Mouse (Mus musculus) limb, embryonic 10.5 days (tissue): Measurements from ENCODE around the gene Syt2. TPM values are rescaled to one million over a fixed set of nuclear protein-coding genes. Genes with fewer than 3 reads are reported as not detected.

Experiments
- DNase-seq: peaks from one replicate; pipeline ENCODE4 v3.0.0-alpha.2; 2017; ENCODE audit warnings: low spot score
- H3K27ac ChIP-seq: fragments of 300-500 bp; sonication (generic); 2 replicates; pipeline ENCODE4 v1.5.1; 2016; ENCODE audit warnings: mild to moderate bottlenecking
- H3K27me3 ChIP-seq: fragments of 300-500 bp; sonication (generic); 2 replicates; pipeline ENCODE4 v1.6.1; 2016; ENCODE audit warnings: low read depth, mild to moderate bottlenecking; ENCODE audit not compliant: poor library complexity, severe bottlenecking
- H3K36me3 ChIP-seq: fragments of 300-500 bp; sonication (generic); 2 replicates; pipeline ENCODE4 v1.6.1; 2016; ENCODE audit warnings: mild to moderate bottlenecking, moderate library complexity
- H3K4me1 ChIP-seq: fragments of 300-500 bp; sonication (generic); 2 replicates; pipeline ENCODE4 v1.6.1; 2016
- H3K4me3 ChIP-seq: fragments of 300-500 bp; sonication (generic); 2 replicates; pipeline ENCODE4 v1.5.1; 2016; ENCODE audit warnings: mild to moderate bottlenecking, moderate library complexity
- H3K9me3 ChIP-seq: fragments of 300-500 bp; sonication (generic); replicated peaks from 2 replicates; pipeline ENCODE4 v1.6.1; 2016; ENCODE audit warnings: mild to moderate bottlenecking
- WGBS: fragments of 180-500 bp; shearing (Covaris S2); methylation state at CpG from one replicate; pipeline ENCODE4 v1.1.7; 2016; 5-methylcytosine and 5-hydroxymethylcytosine counted together
- polyA plus RNA-seq: library from polyadenylated mRNA; unstranded; fragments of >200 nt; fragmentation: Nextera tagmentation; extraction: Ambion mirVana; gene quantifications from 2 replicates; pipeline ENCODE4 v1.2.1, GENCODE M21; 2016

Gene Syt2
- polyA plus RNA-seq, 1 experiment from 2014 or later = 0.06 TPM

DNA sequence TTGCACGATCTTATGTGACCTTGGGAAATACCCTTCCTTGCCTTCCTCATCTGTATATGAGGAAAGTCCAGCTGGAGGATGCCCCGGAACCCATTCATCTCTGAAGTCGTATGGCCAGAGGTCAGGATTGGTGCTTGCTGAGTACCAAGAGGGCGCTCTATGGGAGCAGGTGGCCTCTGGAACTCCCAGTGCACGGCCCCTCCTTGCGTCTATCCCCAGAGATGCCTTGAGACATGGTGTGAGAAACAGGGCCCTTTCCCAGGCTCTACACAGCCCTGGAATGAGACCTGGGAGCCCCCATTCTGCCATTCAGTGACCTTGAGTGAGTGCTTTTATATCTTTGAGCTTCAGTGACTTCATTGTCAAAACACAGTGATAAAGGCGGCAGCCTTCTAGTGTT lies 64.6 kb downstream of the Syt2 start:
- Histone ChIP-seq H3K4me3 (no peak overlapping the region), H3K4me1 (peaks cover 24% of the 10 kb centered on the region), H3K27ac (no peak overlapping the region), H3K36me3 (no peaks in the 10 kb centered on the region), H3K27me3 (peaks cover 93% of the 10 kb centered on the region), H3K9me3 (no peaks in the 10 kb centered on the region)
- DNase-seq = no peak
- 65% methylated on average over 7 of the region's 7 CpGs for WGBS

DNA sequence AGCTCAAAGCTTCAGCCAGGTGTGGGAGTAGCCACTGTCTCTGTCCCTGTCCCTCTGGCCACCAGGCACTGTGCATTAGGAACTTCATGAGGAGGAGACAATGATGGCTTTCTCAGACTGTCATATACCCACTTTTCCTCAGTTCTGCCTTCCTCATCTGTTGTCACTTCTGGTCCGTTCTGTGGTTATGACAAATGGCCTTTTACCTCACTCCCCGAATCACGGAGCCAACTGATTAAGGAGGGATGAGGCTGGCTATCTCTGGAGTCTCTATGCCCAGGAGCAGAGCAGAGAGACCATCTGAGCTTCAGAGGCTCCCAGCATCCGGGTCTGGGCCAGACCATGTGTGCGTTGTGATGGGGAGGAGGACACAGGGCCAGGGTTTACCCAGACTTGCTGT lies 65.2 kb downstream of the Syt2 start:
- Histone ChIP-seq H3K9me3 (no peaks in the 10 kb centered on the region), H3K4me1 (peaks cover 19% of the 10 kb centered on the region), H3K36me3 (no peaks in the 10 kb centered on the region), H3K27me3 (peaks cover 87% of the 10 kb centered on the region), H3K27ac (no peak overlapping the region), H3K4me3 (no peak overlapping the region)
- WGBS = 86% methylated on average over 5 of the region's 5 CpGs
- DNase-seq = no peak

DNA sequence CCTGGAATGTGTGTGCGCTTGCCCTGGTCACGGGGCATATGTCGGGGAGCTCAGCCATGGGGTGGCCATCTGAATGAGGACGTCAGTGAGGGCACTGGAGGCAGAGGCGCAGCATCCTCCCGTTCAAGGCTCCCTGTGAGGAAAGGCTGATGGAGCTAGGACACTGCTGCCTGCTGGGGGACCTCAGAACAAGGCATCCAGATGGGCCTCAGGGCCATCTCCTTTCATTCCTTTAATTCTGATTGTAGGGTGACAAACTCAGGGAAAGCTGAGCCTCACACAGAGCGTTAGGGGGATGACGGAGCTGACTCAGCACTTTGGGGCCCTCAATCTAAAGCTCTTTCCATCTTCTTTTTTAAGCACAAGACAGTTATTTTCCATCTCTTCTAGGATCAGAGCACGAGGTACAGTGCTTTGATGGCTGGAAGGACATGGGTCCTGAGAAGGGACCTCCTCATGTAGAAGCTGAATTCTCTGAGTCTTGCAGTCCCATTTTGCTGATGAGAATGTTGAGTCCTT lies 66.4 kb downstream of the Syt2 start:
- DNase-seq = no peak
- Histone ChIP-seq H3K27me3 (peaks cover 75% of the 10 kb centered on the region), H3K27ac (no peak overlapping the region), H3K4me3 (no peak overlapping the region), H3K9me3 (no peaks in the 10 kb centered on the region), H3K4me1 (peaks cover 19% of the 10 kb centered on the region), H3K36me3 (no peaks in the 10 kb centered on the region)
- 80% methylated on average over 9 of the region's 9 CpGs for WGBS

DNA sequence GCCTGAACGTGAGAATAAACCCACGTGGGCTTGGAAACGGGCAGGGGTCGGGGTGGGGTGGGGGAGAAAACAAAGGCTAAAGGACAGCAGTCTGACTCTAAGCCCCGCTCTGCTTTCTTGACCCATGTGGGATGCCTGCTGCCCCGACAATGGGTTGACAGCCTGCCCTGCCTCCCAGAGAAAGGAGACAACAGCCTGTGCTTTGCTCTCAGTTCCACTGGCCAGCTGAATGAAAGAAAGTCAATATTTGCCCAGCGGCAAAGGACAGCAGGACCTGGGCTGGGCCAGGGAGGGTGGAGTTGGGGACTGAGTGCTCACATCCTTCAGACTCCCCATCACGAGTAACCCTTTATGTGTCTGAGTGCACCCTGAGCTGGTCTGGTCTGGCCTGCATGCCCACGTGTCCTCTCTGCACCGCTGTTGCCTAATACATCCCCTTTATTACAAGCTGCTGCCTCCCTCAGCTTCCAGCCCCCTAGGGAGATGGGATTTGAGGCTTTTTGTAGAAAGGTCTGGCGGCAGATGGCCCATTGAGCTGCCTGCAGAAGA lies 67.0 kb downstream of the Syt2 start:
- no peak for DNase-seq
- peaks cover 69% of the 10 kb centered on the region for H3K27me3 ChIP-seq
- H3K4me3 ChIP-seq = no peak overlapping the region
- H3K4me1 ChIP-seq = peaks cover 16% of the 10 kb centered on the region
- no peaks in the 10 kb centered on the region for H3K36me3 ChIP-seq
- no peak overlapping the region for H3K27ac ChIP-seq
- no peaks in the 10 kb centered on the region for H3K9me3 ChIP-seq
- 37% methylated on average over 11 of the region's 11 CpGs for WGBS

DNA sequence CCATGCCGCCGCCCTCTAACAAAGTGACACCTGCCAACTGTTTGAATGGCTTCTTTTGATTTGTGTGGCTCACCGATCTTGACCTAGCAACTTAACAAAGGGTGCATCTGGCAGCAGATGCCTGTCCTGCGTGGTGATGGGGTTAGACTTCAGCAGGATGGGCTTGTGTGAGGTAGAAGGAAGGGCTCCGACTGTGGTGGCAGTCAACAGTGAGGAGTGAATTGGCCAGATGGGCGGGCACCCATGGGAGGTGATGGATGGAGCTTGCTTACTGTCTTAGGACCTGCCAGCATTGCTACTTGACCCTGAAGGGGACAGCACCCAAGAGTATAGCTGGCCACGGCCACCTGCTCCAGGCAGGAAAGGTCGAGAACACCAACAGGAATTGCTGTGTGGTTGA lies 67.7 kb downstream of the Syt2 start:
- DNase-seq = no peak
- H3K9me3 ChIP-seq = no peaks in the 10 kb centered on the region
- peaks cover 62% of the 10 kb centered on the region for H3K27me3 ChIP-seq
- 72% methylated on average over 8 of the region's 8 CpGs for WGBS
- H3K27ac ChIP-seq = no peak overlapping the region
- H3K4me1 ChIP-seq = peaks cover 13% of the 10 kb centered on the region
- H3K36me3 ChIP-seq = no peaks in the 10 kb centered on the region
- no peak overlapping the region for H3K4me3 ChIP-seq

- DNase-seq = no peak
- WGBS = 65% methylated on average over 5 of the region's 5 CpGs
- Histone ChIP-seq H3K4me1 (peaks cover 11% of the 10 kb centered on the region), H3K4me3 (no peak overlapping the region), H3K27ac (no peak overlapping the region), H3K27me3 (peaks cover 53% of the 10 kb centered on the region), H3K9me3 (no peaks in the 10 kb centered on the region), H3K36me3 (no peaks in the 10 kb centered on the region)
Measured at GRCm38 (mm10) chr1:134715092-134715491, 68.6 kb downstream of the Syt2 start.

GRCm38 (mm10) chr1:134719718-134720304 lies 73.3 kb downstream of the Syt2 start:
- Histone ChIP-seq H3K9me3 (no peaks in the 10 kb centered on the region), H3K4me3 (no peak overlapping the region), H3K4me1 (peaks cover 11% of the 10 kb centered on the region; the same call in 1 of the 2 replicates), H3K27ac (no peak overlapping the region), H3K36me3 (no peaks in the 10 kb centered on the region), H3K27me3 (peaks cover 8% of the 10 kb centered on the region; the same call in 1 of the 2 replicates)
- DNase-seq = no peak
- 68% methylated on average over 12 of the region's 12 CpGs for WGBS

GRCm38 (mm10) chr1:134721486-134721885 lies 75.0 kb downstream of the Syt2 start:
- H3K27me3 ChIP-seq = no peaks in the 10 kb centered on the region
- no peak overlapping the region for H3K27ac ChIP-seq
- no peaks in the 10 kb centered on the region for H3K36me3 ChIP-seq
- 88% methylated on average over 5 of the region's 5 CpGs for WGBS
- H3K4me3 ChIP-seq = no peak overlapping the region
- no peak for DNase-seq
- H3K9me3 ChIP-seq = no peaks in the 10 kb centered on the region
- H3K4me1 ChIP-seq = peaks cover 11% of the 10 kb centered on the region; the same call in 1 of the 2 replicates

- no peak overlapping the region for H3K4me3 ChIP-seq
- H3K9me3 ChIP-seq = no peaks in the 10 kb centered on the region
- no peak overlapping the region for H3K27ac ChIP-seq
- WGBS = 89% methylated on average over 7 of the region's 7 CpGs
- no peaks in the 10 kb centered on the region for H3K36me3 ChIP-seq
- no peak for DNase-seq
- no peaks in the 10 kb centered on the region for H3K27me3 ChIP-seq
- H3K4me1 ChIP-seq = peaks cover 11% of the 10 kb centered on the region; the same call in 1 of the 2 replicates
Measured at GRCm38 (mm10) chr1:134722891-134723290, 76.4 kb downstream of the Syt2 start.

DNA sequence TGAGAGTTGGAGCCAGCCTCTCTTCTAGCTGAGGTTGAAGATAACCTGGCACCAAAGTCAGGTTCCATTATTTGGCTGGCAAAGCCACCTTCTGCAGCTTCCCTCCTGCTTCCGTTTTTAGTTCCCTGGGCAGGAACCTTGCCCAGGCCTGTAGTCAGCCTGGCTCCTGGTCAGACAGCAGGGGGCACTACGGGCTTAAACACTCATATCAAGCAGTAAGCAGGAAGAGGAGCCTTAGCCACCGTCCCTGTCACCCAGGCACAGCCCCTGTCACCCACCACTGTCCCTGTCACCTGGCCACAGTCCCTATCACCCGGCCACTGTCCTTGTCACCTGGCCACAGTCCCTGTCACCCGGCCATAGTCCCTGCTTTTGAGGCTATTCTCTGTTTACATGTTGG lies 78.8 kb downstream of the Syt2 start:
- H3K9me3 ChIP-seq = no peaks in the 10 kb centered on the region
- no peaks in the 10 kb centered on the region for H3K27me3 ChIP-seq
- no peak overlapping the region for H3K27ac ChIP-seq
- H3K4me1 ChIP-seq = peaks cover 3% of the 10 kb centered on the region; the same call in 1 of the 2 replicates
- WGBS = 53% methylated on average over 5 of the region's 5 CpGs
- no peaks in the 10 kb centered on the region for H3K36me3 ChIP-seq
- no peak overlapping the region for H3K4me3 ChIP-seq
- DNase-seq = no peak

DNA sequence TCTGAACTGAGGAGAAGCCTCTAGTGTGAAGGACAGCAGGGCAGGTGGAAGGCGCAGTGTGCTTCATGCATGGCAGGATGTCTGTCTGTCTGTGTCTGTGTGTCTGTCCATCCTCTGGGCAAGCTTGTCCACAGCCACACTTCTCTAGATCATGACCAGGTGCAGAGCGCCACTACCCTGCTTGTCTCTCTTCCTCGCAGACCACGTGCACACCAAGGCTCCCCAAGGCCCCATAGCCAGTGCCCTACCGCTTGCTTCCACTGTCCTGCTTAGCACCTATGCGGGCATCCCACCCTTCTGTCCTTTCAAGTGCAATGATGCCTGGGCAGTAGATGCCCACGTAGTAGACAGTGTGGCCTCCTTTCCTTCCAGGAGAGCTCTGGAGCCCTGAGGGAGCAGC lies 80.0 kb downstream of the Syt2 start:
- WGBS = 90% methylated on average over 7 of the region's 7 CpGs
- Histone ChIP-seq H3K27me3 (no peaks in the 10 kb centered on the region), H3K4me3 (no peak overlapping the region), H3K27ac (no peak overlapping the region), H3K9me3 (no peaks in the 10 kb centered on the region), H3K36me3 (no peaks in the 10 kb centered on the region), H3K4me1 (peaks cover 3% of the 10 kb centered on the region; the same call in 1 of the 2 replicates)
- no peak for DNase-seq

DNA sequence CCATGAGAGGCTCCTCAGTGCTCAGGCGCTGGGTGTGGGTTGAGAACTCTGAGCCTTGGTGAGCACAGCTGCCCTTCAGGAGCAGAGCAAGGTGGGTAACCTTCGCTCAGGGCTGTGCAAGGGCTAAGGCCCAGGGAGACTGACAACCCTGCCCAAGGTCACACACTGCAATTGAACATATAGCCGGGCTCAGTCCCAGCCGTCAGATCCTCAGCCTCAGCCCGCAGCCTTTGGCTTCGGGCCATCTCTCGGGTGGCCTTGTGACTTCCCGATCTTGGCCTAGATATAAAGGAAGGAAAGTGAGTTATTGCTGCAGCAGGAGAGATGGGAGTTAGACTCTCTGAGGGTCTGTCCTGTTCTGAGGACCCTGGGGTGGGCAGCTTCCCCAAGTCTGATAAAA lies 80.8 kb downstream of the Syt2 start:
- no peak overlapping the region for H3K4me3 ChIP-seq
- no peak for DNase-seq
- no peaks in the 10 kb centered on the region for H3K9me3 ChIP-seq
- no peaks in the 10 kb centered on the region for H3K36me3 ChIP-seq
- H3K27me3 ChIP-seq = no peaks in the 10 kb centered on the region
- peaks cover 3% of the 10 kb centered on the region; the same call in 1 of the 2 replicates for H3K4me1 ChIP-seq
- WGBS = 86% methylated on average over 8 of the region's 8 CpGs
- no peak overlapping the region for H3K27ac ChIP-seq

- H3K9me3 ChIP-seq = no peaks in the 10 kb centered on the region
- no peak overlapping the region for H3K27ac ChIP-seq
- no peaks in the 10 kb centered on the region for H3K36me3 ChIP-seq
- DNase-seq = no peak
- 87% methylated on average over 5 of the region's 5 CpGs for WGBS
- no peaks in the 10 kb centered on the region for H3K27me3 ChIP-seq
- H3K4me3 ChIP-seq = no peak overlapping the region
- no peaks in the 10 kb centered on the region for H3K4me1 ChIP-seq
Measured at GRCm38 (mm10) chr1:134733659-134734058, 87.2 kb downstream of the Syt2 start.
